Mouse (Mus musculus) urinary bladder, postnatal 14 days (tissue): ENCODE measurements around the gene Chd3.
"Not testable (repeated sequence)": the region's sequence is repeated elsewhere in the genome, so short reads cannot be mapped to it uniquely, and the experiment has no call there.

Source experiments
- DNase-seq: peaks from one replicate; pipeline ENCODE4 v3.0.0; 2021; ENCODE audit warnings: low spot score

The Chd3 gene

GRCm38 (mm10) chr11:69323667-69324111 is 45.5 kb downstream of the Chd3 start, which contains the start of the genes Cntrob and Trappc1:
Gene Cntrob (minus strand): TSS chr11:69323775.
Gene Trappc1 (plus strand): TSS chr11:69323980.
- peak; percentile 99 for DNase-seq

GRCm38 (mm10) chr11:69322693-69323471 is 46.3 kb downstream of the Chd3 start:
- no peak for DNase-seq

GRCm38 (mm10) chr11:69322010-69322409 is 47.2 kb downstream of the Chd3 start:
- no peak for DNase-seq

GRCm38 (mm10) chr11:69321580-69321979 is 47.6 kb downstream of the Chd3 start:
- DNase-seq, result no peak

- DNase-seq, result not testable (repeated sequence)
These were observed 51.2 kb downstream of the Chd3 start for GRCm38 (mm10) chr11:69318000-69318399.

GRCm38 (mm10) chr11:69316361-69316760 is 52.8 kb downstream of the Chd3 start:
- no peak for DNase-seq

GRCm38 (mm10) chr11:69311266-69311665 is 57.9 kb downstream of the Chd3 start:
- DNase-seq, result no peak

- no peak for DNase-seq
These were observed 63.2 kb downstream of the Chd3 start for GRCm38 (mm10) chr11:69306039-69306438.

GRCm38 (mm10) chr11:69305291-69305690 is 63.9 kb downstream of the Chd3 start:
- DNase-seq, result no peak

GRCm38 (mm10) chr11:69302817-69303216 is 66.4 kb downstream of the Chd3 start:
- no peak for DNase-seq

GRCm38 (mm10) chr11:69298231-69298630 is 71.0 kb downstream of the Chd3 start:
- no peak for DNase-seq

- DNase-seq, result no peak
These were observed 71.4 kb downstream of the Chd3 start for GRCm38 (mm10) chr11:69297799-69298198.

- no peak for DNase-seq
These were observed 73.9 kb downstream of the Chd3 start for GRCm38 (mm10) chr11:69295286-69295685.
